Mouse (Mus musculus): ENCODE data around the gene 2310022B05Rik. TPM values are rescaled to one million over a fixed set of nuclear protein-coding genes. Genes with fewer than 3 reads are reported as not detected.

Gene 2310022B05Rik
- polyA plus RNA-seq, 1 experiment = 17.3 TPM

DNA sequence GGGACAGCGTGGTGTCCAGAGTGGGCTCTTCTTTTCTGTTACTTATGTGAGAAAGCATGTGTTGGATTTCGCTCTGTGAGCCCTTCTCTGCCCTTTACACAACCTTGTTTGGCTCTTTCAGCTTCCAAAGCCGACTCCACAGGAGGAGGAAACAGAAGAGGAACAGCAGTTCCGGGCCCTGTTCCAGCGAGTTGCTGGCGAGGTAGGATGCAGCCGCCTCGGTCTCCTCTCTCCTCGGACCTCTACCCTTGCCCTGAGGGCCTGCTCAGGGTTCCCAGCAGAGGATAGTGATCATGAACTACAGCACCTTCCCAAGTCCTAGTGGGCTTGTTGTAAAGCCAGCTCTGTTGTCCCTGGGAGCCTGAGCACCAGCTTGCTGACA, 54.2 kb downstream of the 2310022B05Rik start:
- Histone ChIP-seq H3K4me3 (ENCODE audit: control insufficient read depth, low read depth, low read length) (no peak overlapping the region), H3K27ac (ENCODE audit: control insufficient read depth, insufficient read depth, low read depth, low read length) (no peak overlapping the region)
- no peak for TF ChIP-seq POLR2A (IDR thresholded peaks at IDR 0.05; ENCODE audit: control insufficient read depth, low read depth, low read length)
- no peak for TF ChIP-seq CTCF (IDR thresholded peaks at IDR 0.05; ENCODE audit: control insufficient read depth, insufficient read depth, insufficient replicate concordance, low read depth, low read length)

DNA sequence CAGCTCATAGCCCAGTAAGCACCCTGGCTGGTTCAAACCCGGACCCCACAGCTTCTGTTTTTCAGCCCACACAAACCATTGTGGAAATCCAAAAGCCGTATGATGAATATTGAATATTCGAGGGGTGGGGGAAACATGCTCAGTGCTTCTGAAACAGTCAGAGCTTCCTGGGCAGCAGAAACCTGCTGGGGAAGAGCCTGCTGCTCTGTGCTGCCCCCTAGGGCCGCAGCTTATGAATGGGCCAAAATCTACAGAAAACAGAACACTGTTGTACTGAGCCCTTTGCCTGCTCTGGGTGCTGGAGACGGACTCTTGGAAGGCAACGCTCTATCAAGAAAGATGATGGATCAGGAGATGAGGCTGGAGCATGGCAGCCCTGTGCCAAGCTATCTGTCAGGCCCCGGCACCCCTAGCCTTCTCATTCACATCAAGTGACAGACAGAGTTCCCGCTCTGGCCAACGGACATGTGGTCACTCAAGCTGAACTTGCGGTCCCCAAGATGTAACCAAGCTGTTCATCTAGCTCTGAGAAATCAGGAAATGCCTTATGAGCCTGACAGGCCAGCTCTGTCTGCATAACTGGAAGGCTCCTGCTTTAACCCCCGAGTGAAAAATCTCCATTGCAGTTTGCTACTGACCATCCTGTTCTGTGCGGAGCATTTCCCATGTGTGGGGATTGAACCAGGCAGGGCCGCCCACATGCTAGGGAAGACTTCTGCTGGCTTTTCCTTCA, 54.8 kb downstream of the 2310022B05Rik start:
- Histone ChIP-seq H3K4me3 (ENCODE audit: control insufficient read depth, low read depth, low read length) (no peak overlapping the region), H3K36me3 (ENCODE audit: control insufficient read depth, insufficient read depth, low read length) (no peaks in the 10 kb centered on the region), H3K4me1 (ENCODE audit: control insufficient read depth, insufficient read depth, low read length) (no peaks in the 10 kb centered on the region), H3K27me3 (ENCODE audit: control insufficient read depth, insufficient read depth, low read length) (no peaks in the 10 kb centered on the region), H3K27ac (ENCODE audit: control insufficient read depth, insufficient read depth, low read depth, low read length) (no peak overlapping the region)
- peak; percentile 60; the same call in 1 of the 2 replicates for TF ChIP-seq CTCF (IDR thresholded peaks at IDR 0.05; ENCODE audit: control insufficient read depth, insufficient read depth, insufficient replicate concordance, low read depth, low read length)
- TF ChIP-seq POLR2A (IDR thresholded peaks at IDR 0.05; ENCODE audit: control insufficient read depth, low read depth, low read length) = no peak

More for the DNA sequence above, 54.2 kb downstream of the 2310022B05Rik start:
- no peaks in the 10 kb centered on the region for H3K36me3 ChIP-seq (ENCODE audit: control insufficient read depth, insufficient read depth, low read length)
- H3K4me1 ChIP-seq (ENCODE audit: control insufficient read depth, insufficient read depth, low read length) = no peaks in the 10 kb centered on the region
- H3K27me3 ChIP-seq (ENCODE audit: control insufficient read depth, insufficient read depth, low read length) = no peaks in the 10 kb centered on the region

DNA sequence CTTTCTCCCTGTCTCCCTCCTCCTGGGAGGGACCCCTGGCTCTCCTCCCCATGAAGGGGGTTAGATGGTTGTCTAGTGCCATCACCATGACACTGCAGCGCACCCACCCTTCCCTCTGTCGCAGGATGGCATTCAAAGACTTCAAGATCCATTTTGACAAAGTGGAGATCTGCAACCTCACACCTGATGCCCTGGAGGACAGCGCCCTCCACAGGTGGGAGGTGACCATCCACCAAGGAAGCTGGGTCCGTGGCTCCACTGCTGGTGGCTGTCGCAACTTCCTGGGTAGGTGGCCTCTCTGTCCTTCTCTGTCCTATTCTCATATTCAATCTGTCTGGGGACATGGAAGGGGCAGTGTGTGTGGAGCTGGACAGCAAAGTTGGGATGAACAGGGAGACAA, 59.1 kb downstream of the 2310022B05Rik start:
- Histone ChIP-seq H3K27ac (ENCODE audit: control insufficient read depth, insufficient read depth, low read depth, low read length) (no peak overlapping the region), H3K4me3 (ENCODE audit: control insufficient read depth, low read depth, low read length) (no peak overlapping the region), H3K4me1 (ENCODE audit: control insufficient read depth, insufficient read depth, low read length) (no peaks in the 10 kb centered on the region), H3K36me3 (ENCODE audit: control insufficient read depth, insufficient read depth, low read length) (no peaks in the 10 kb centered on the region), H3K27me3 (ENCODE audit: control insufficient read depth, insufficient read depth, low read length) (no peaks in the 10 kb centered on the region)
- no peak for TF ChIP-seq POLR2A (IDR thresholded peaks at IDR 0.05; ENCODE audit: control insufficient read depth, low read depth, low read length)
- TF ChIP-seq CTCF (IDR thresholded peaks at IDR 0.05; ENCODE audit: control insufficient read depth, insufficient read depth, insufficient replicate concordance, low read depth, low read length) = peak; percentile 54; the same call in 1 of the 2 replicates

DNA sequence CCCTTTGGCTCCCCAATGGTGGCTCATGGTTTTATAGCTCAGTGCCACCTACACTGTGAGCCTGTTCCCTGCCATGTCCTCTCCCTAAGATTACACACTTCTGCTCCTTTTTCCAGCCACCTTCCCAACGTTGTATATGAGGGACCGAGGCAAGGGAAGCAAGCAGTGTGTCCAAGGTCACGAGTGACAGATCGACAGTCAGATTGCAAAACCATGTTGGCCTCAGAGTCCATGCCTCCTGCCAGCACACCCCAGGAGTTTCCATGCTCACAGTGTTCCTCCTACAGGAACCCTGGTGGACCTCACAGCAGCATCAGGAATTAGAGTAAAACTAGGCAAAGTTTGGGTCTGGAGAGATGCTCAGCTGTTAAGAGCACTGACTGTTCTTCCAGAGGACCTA, 73.8 kb downstream of the 2310022B05Rik start:
- H3K27ac ChIP-seq (ENCODE audit: control insufficient read depth, insufficient read depth, low read depth, low read length) = no peak overlapping the region
- no peak overlapping the region for H3K4me3 ChIP-seq (ENCODE audit: control insufficient read depth, low read depth, low read length)
- no peak for TF ChIP-seq CTCF (IDR thresholded peaks at IDR 0.05; ENCODE audit: control insufficient read depth, insufficient read depth, insufficient replicate concordance, low read depth, low read length)
- TF ChIP-seq POLR2A (IDR thresholded peaks at IDR 0.05; ENCODE audit: control insufficient read depth, low read depth, low read length) = no peak
- no peaks in the 10 kb centered on the region for H3K27me3 ChIP-seq (ENCODE audit: control insufficient read depth, insufficient read depth, low read length)
- no peaks in the 10 kb centered on the region for H3K36me3 ChIP-seq (ENCODE audit: control insufficient read depth, insufficient read depth, low read length)
- peaks cover 2% of the 10 kb centered on the region; the same call in 1 of the 2 replicates for H3K4me1 ChIP-seq (ENCODE audit: control insufficient read depth, insufficient read depth, low read length)

GRCm38 (mm10) chr8:124586556-124586955, 76.6 kb downstream of the 2310022B05Rik start:
- no peaks in the 10 kb centered on the region for H3K27me3 ChIP-seq (ENCODE audit: control insufficient read depth, insufficient read depth, low read length)
- H3K4me3 ChIP-seq (ENCODE audit: control insufficient read depth, low read depth, low read length) = no peak overlapping the region
- no peak for TF ChIP-seq POLR2A (IDR thresholded peaks at IDR 0.05; ENCODE audit: control insufficient read depth, low read depth, low read length)
- no peak for TF ChIP-seq CTCF (IDR thresholded peaks at IDR 0.05; ENCODE audit: control insufficient read depth, insufficient read depth, insufficient replicate concordance, low read depth, low read length)
- peaks cover 2% of the 10 kb centered on the region; the same call in 1 of the 2 replicates for H3K4me1 ChIP-seq (ENCODE audit: control insufficient read depth, insufficient read depth, low read length)
- no peaks in the 10 kb centered on the region for H3K36me3 ChIP-seq (ENCODE audit: control insufficient read depth, insufficient read depth, low read length)
- H3K27ac ChIP-seq (ENCODE audit: control insufficient read depth, insufficient read depth, low read depth, low read length) = peak overlapping the region; percentile 79

Other genes with a start within 250 kb of the 2310022B05Rik start
- 15.7 and 20.0 TPM in 2 replicates for gene Pgbd5, start 223.7 kb downstream of the 2310022B05Rik start, polyA plus RNA-seq (2012; rRNA removed)
- gene Cog2, start 142.6 kb downstream of the 2310022B05Rik start, polyA plus RNA-seq (2012; rRNA removed) = 14.2 and 14.7 TPM in 2 replicates
- gene Agt, start 93.7 kb downstream of the 2310022B05Rik start, polyA plus RNA-seq (2012; rRNA removed) = 143 and 231 TPM in 2 replicates
- 0.58 and 0.75 TPM in 2 replicates for gene Capn9, start 87.3 kb downstream of the 2310022B05Rik start, polyA plus RNA-seq (2012; rRNA removed)
- gene Ttc13, start 58.6 kb upstream of the 2310022B05Rik start, polyA plus RNA-seq (2012; rRNA removed) = 8.2 and 9.2 TPM in 2 replicates
- gene Arv1, start 58.8 kb upstream of the 2310022B05Rik start, polyA plus RNA-seq (2012; rRNA removed) = 13.5 and 14.9 TPM in 2 replicates
- gene Fam89a, start 88.5 kb upstream of the 2310022B05Rik start, polyA plus RNA-seq (2012; rRNA removed) = 10.9 and 11.2 TPM in 2 replicates
- 0.43 and 0.49 TPM in 2 replicates for gene Trim67, start 129.7 kb upstream of the 2310022B05Rik start, polyA plus RNA-seq (2012; rRNA removed)
- 256 and 262 TPM in 2 replicates for gene Gnpat, start 199.7 kb upstream of the 2310022B05Rik start, polyA plus RNA-seq (2012; rRNA removed)
- 7.6 and 9.5 TPM in 2 replicates for gene 2810004N23Rik, start 199.8 kb upstream of the 2310022B05Rik start, polyA plus RNA-seq (2012; rRNA removed)
- gene Exoc8, start 234.3 kb upstream of the 2310022B05Rik start, polyA plus RNA-seq (2012; rRNA removed) = 13.1 and 13.8 TPM in 2 replicates
- gene Sprtn, start 234.5 kb upstream of the 2310022B05Rik start, polyA plus RNA-seq (2012; rRNA removed) = 119 and 129 TPM in 2 replicates